Mouse (Mus musculus) stomach, embryonic 14.5 days (tissue): ENCODE data around the gene Med16. TPM values are rescaled to one million over a fixed set of nuclear protein-coding genes. Genes with fewer than 3 reads are reported as not detected.

Experiments
- ATAC-seq: fragments of 200-750 bp; cut with Nextera tagmentation; 2 replicates; pipeline ENCODE4 v1.8.0; 2017; ENCODE audit warnings: low read depth, moderate TSS enrichment; ENCODE audit not compliant: insufficient number of reproducible peaks, insufficient read depth, low FRiP score
- H3K27ac ChIP-seq: fragments of 300-500 bp; sonication (generic); 2 replicates; pipeline ENCODE4 v1.5.1; 2014; ENCODE audit warnings: mild to moderate bottlenecking, low read length, moderate library complexity, mixed read lengths
- H3K27me3 ChIP-seq: fragments of 300-500 bp; sonication (generic); 2 replicates; pipeline ENCODE4 v1.6.1; 2014; ENCODE audit warnings: low read length, control low read depth, mixed read lengths; ENCODE audit not compliant: control insufficient read depth, insufficient read depth
- H3K36me3 ChIP-seq: fragments of 300-500 bp; sonication (generic); 2 replicates; pipeline ENCODE4 v1.6.1; 2014; ENCODE audit warnings: mild to moderate bottlenecking, control low read depth, low read length, moderate library complexity, mixed read lengths; ENCODE audit not compliant: control insufficient read depth, insufficient read depth
- H3K4me1 ChIP-seq: fragments of 300-500 bp; sonication (generic); 2 replicates; pipeline ENCODE4 v1.6.1; 2014; ENCODE audit warnings: low read length, control low read depth, mixed read lengths; ENCODE audit not compliant: control insufficient read depth, insufficient read depth
- H3K4me2 ChIP-seq: fragments of 300-500 bp; sonication (generic); replicated peaks from 2 replicates; pipeline ENCODE4 v1.6.1; 2014; ENCODE audit warnings: low read depth, low read length, control low read depth
- H3K4me3 ChIP-seq: fragments of 300-500 bp; sonication (generic); 2 replicates; pipeline ENCODE4 v1.5.1; 2014; ENCODE audit warnings: low read depth, low read length, control low read depth
- H3K9ac ChIP-seq: fragments of 300-500 bp; sonication (generic); replicated peaks from 2 replicates; pipeline ENCODE4 v1.6.1; 2014; ENCODE audit warnings: low read depth, mild to moderate bottlenecking, control low read depth, low read length, moderate library complexity, mixed read lengths
- H3K9me3 ChIP-seq: fragments of 300-500 bp; sonication (generic); 2 replicates; pipeline ENCODE4 v1.6.1; 2016; ENCODE audit warnings: low read depth, low read length, control low read depth; ENCODE audit not compliant: control insufficient read depth
- WGBS: fragments of 180-500 bp; shearing (Covaris S2); extraction: QIAGEN DNeasy Blood & Tissue Kit; methylation state at CpG from one replicate; pipeline ENCODE4 v1.1.7; 2014; 5-methylcytosine and 5-hydroxymethylcytosine counted together
- polyA plus RNA-seq: library from polyadenylated mRNA; unstranded; fragments of >200 nt; fragmentation: Nextera tagmentation; extraction: Ambion mirVana; gene quantifications from 2 replicates; pipeline ENCODE4 v1.2.1, GENCODE M21; 2014

Gene Med16
- polyA plus RNA-seq, 1 experiment from 2014 or later = 43.4 TPM

- Histone ChIP-seq H3K9ac (no peak overlapping the region), H3K27ac (peak overlapping the region; percentile 55; the same call in 1 of the 2 replicates), H3K4me3 (no peak overlapping the region), H3K4me2 (peak overlapping the region; percentile 11; the same call in 1 of the 2 replicates), H3K4me1 (peaks cover 25% of the 10 kb centered on the region; the same call in 1 of the 2 replicates), H3K27me3 (no peaks in the 10 kb centered on the region), H3K36me3 (peaks cover 36% of the 10 kb centered on the region), H3K9me3 (no peaks in the 10 kb centered on the region)
- WGBS = 17% methylated on average over 7 of the region's 7 CpGs
- ATAC-seq = peak; percentile 43; the same call in 1 of the 2 replicates
Measured at GRCm38 (mm10) chr10:79946752-79947322, 38.1 kb upstream of the Med16 start.

DNA sequence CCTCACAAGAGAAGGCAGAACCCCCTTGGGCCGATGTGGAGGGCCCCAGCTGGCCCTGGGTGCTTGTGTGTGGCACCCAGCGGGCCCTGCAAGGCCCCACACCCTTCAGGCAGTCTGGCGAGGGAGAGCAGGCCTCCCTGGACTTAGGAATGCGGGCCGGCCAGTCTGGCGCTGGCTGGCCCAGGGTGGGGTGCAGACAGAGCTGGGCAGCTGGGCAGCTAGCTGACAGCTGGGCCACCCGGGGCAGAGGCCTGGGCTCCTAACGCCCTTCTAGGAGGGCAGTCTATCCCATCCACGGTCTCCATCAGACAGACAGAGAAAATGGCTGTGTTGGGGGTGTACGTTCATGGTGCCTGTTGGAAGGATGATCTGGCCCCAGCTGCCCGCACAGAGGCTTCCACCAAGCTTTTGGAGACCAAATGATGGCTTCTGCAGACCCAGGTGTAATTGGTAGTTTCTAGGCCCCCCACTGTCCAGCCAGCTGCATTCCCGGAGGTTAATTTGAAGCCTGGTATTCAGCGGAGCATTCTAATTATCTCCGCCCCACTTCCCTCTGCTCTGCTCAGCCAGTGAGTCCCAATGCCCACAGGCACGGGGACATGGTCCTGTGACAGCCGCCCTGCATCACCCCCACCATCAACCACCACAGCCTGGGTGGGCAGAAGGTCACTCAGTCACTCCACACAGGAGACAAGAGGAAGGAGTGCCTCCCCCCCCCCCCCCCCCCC is 36.9 kb upstream of the Med16 start:
- peak; percentile 29 for ATAC-seq
- WGBS = 32% methylated on average over 16 of the region's 16 CpGs
- peaks cover 31% of the 10 kb centered on the region for H3K36me3 ChIP-seq
- no peaks in the 10 kb centered on the region for H3K27me3 ChIP-seq
- H3K27ac ChIP-seq = peak overlapping the region; percentile 55
- peak overlapping the region; percentile 14; the same call in 1 of the 2 replicates for H3K4me2 ChIP-seq
- no peaks in the 10 kb centered on the region for H3K9me3 ChIP-seq
- H3K4me3 ChIP-seq = no peak overlapping the region
- H3K4me1 ChIP-seq = peaks cover 25% of the 10 kb centered on the region; the same call in 1 of the 2 replicates
- H3K9ac ChIP-seq = no peak overlapping the region

DNA sequence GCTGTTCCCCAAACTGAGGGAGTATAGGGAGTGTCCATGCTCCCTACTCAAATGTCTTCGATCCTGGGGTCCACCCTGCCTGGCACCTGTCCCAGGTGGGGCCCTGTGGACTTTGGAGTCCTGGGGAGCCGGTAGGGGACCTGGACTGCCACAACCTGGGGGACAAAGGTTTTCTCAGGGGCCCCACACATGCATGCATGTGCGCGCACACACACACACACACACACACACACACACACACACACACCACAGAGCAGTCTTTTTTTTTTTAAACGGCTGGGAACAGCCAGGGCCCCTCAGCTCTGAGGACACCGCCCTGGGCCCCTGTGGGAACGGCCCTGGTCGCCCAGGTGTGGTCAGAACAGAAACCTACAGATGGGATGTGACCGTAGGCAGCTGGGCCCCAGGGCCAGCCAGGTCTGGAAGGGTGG is 34.8 kb upstream of the Med16 start:
- Histone ChIP-seq H3K27me3 (no peaks in the 10 kb centered on the region), H3K27ac (peak overlapping the region; percentile 55; the same call in 1 of the 2 replicates), H3K4me3 (no peak overlapping the region), H3K4me2 (no peak overlapping the region), H3K4me1 (peaks cover 25% of the 10 kb centered on the region; the same call in 1 of the 2 replicates), H3K9ac (no peak overlapping the region), H3K36me3 (peaks cover 13% of the 10 kb centered on the region; the same call in 1 of the 2 replicates), H3K9me3 (no peaks in the 10 kb centered on the region)
- WGBS = 54% methylated on average over 9 of the region's 9 CpGs
- peak; percentile 71 for ATAC-seq

- Histone ChIP-seq H3K9ac (no peak overlapping the region), H3K27ac (peak overlapping the region; percentile 55), H3K4me3 (no peak overlapping the region), H3K4me1 (peaks cover 25% of the 10 kb centered on the region; the same call in 1 of the 2 replicates), H3K27me3 (no peaks in the 10 kb centered on the region), H3K4me2 (no peak overlapping the region), H3K9me3 (no peaks in the 10 kb centered on the region), H3K36me3 (peaks cover 15% of the 10 kb centered on the region)
- no peak for ATAC-seq
- WGBS = 69% methylated on average over 1 of the region's 1 CpGs
Measured at GRCm38 (mm10) chr10:79942988-79943387, 34.3 kb upstream of the Med16 start.

DNA sequence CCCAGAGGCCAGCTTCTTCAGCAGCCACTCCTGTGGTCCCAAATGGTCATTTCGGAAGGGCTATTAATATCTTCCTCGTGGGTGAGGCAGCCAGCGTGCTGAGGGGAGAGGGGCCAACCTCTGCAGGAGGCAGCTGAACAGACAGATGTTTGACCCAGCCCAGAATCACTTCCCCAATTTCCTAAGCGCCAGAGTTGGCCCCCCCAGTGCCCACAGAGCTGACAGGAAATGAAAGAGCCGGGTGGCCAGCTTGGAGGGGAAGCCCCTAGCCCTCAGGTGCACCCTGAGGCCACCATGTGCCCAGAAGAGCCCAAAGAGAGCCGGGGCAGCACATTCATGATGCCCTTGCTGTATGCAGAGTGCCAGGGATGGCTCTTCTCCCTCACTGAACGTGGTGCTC is 32.0 kb upstream of the Med16 start:
- no peak overlapping the region for H3K4me2 ChIP-seq
- H3K27ac ChIP-seq = no peak overlapping the region
- peaks cover 22% of the 10 kb centered on the region for H3K36me3 ChIP-seq
- no peak overlapping the region for H3K9ac ChIP-seq
- peaks cover 23% of the 10 kb centered on the region for H3K4me1 ChIP-seq
- no peaks in the 10 kb centered on the region for H3K27me3 ChIP-seq
- ATAC-seq = no peak
- WGBS = 62% methylated on average over 7 of the region's 7 CpGs
- no peak overlapping the region for H3K4me3 ChIP-seq
- H3K9me3 ChIP-seq = no peaks in the 10 kb centered on the region

DNA sequence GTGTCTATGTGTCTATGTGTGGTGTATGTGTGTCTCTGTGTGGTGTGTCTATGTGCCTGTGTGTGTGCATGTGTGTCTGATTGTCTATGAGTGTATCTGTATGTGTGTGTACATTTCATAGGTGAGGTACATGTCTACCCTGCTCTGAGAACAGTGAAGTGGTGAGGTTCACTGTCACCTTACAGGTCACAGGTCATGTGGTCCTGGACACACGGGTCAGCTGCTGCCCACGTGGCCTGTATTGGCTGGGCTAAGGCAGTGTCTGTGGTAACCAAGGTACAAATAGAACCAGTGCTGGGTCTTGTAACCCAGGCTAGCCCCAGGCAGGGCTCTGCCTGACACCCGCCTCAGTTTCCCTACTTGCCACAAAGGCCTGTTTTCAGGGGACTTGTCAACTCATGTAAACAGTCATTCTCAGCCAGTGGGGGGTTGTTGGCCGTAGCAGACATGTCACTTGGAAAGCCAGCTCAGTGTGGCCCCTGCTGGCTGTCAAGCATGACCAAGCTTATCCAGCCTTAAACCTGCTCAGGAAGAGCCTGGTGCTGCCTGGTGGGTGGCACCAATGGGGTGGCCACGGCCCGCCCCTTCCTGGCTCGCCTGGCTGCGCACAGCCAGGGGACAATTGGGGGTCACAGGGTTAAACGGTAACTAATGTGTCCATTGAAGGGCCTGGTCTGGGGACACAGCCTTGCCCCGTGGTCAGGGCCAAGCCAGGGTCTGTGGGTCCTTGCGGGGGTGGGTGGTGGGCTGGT is 29.2 kb upstream of the Med16 start:
- WGBS = 74% methylated on average over 11 of the region's 11 CpGs
- Histone ChIP-seq H3K9ac (no peak overlapping the region), H3K4me1 (peaks cover 33% of the 10 kb centered on the region), H3K27ac (no peak overlapping the region), H3K4me3 (no peak overlapping the region), H3K4me2 (no peak overlapping the region), H3K27me3 (no peaks in the 10 kb centered on the region), H3K36me3 (peaks cover 28% of the 10 kb centered on the region), H3K9me3 (no peaks in the 10 kb centered on the region)
- no peak for ATAC-seq

DNA sequence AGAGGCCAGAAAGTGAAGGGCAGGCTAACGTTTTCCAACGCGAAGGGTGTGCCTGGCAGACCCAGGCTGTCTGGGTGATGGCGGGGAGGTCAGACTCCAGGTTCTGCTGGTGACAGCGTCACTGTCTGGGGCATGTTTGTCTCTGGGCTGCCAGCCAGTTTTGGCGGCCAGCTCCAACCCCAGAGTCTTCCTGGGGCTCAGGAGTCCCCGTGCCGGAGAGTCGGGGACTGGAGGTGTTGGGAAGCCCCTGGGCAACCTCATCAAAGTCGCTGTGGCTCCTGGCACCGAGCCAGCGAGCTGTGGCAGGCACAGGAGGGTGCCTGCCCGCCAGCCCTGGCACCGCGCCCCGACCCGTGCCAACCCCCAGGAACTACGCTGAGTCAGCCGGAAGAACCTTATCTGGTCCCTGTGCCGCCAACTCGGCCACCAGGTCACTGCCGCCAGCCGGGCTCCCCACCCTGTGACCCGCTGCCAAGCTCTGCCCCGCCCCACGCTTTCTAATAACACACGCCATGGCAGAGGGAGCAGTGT is 28.3 kb upstream of the Med16 start:
- Histone ChIP-seq H3K9ac (no peak overlapping the region), H3K27ac (peak overlapping the region; percentile 52; the same call in 1 of the 2 replicates), H3K4me1 (peaks cover 43% of the 10 kb centered on the region), H3K36me3 (peaks cover 33% of the 10 kb centered on the region), H3K9me3 (no peaks in the 10 kb centered on the region), H3K27me3 (no peaks in the 10 kb centered on the region), H3K4me2 (no peak overlapping the region), H3K4me3 (no peak overlapping the region)
- 66% methylated on average over 27 of the region's 27 CpGs for WGBS
- no peak; the same call in 1 of the 2 replicates for ATAC-seq

GRCm38 (mm10) chr10:79936284-79936910 is 27.7 kb upstream of the Med16 start:
- no peak for ATAC-seq
- no peaks in the 10 kb centered on the region for H3K27me3 ChIP-seq
- H3K4me1 ChIP-seq = peaks cover 47% of the 10 kb centered on the region
- H3K36me3 ChIP-seq = peaks cover 36% of the 10 kb centered on the region
- WGBS = 64% methylated on average over 10 of the region's 10 CpGs
- no peak overlapping the region for H3K4me3 ChIP-seq
- no peak overlapping the region for H3K9ac ChIP-seq
- H3K9me3 ChIP-seq = no peaks in the 10 kb centered on the region
- peak overlapping the region; percentile 52; the same call in 1 of the 2 replicates for H3K27ac ChIP-seq
- H3K4me2 ChIP-seq = no peak overlapping the region
